Mouse (Mus musculus) T-helper 17 cell (primary cell): ENCODE results near the gene Dennd2a.

ENCODE experiments used
- in situ Hi-C, 2 experiments: fragments of 300-600 bp; cut with MboI, MseI; formaldehyde crosslinking; loops; 1 replicate in 1 of 2; 2 replicates in 1 of 2; pipeline ENCODE4 v1.15.1; 2025; ENCODE audit warnings: high pct_unique_total_duplicates in 2 of 2

The Dennd2a gene

DNA sequence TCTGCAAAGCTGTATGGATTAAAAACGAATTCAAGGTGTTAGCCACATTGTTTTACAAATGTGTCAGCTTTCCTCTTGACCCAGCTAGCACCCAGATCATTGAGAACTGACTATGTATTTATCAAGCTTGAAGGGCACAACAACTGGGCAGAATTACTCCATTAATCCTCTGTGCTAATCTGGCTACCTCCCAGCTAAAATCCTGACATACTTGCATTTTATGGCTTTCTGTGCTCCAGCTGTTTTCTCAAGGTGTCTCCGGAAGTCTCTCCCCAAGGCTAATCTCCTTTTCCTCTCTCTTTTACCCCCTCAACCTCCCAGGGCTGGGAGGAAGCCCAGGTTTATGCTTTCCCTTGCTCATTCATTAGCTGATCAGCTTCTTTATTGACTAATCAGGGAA is 103.1 kb downstream of the Dennd2a start:
- in situ Hi-C loops: loop anchor here in 1 of 2 experiments (5.0 kb wide), 1 partner anchor 37 kb away; no protein-coding TSS in a partner anchor

DNA sequence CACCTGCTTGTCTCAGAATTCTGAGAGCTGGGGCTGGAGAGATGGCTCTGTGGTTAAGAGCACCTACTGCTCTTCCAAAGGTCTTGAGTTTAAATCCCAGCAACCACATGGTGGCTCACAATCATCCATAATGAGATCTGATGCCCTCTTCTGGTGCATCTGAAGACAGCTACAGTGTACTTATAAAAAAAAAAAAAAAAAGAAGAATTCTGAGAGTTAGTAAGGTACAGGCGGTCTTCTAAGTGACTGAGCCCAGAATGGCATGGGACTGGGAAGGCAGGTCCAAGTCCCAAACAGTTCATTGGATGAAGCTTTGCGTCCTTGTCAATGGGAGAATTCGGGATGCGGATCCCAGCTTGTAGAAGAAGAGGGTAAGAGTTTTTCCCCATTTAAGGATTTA is 104.1 kb downstream of the Dennd2a start:
- in situ Hi-C loops: loop anchor here in 1 of 2 experiments (5.0 kb wide), 1 partner anchor 36 kb away; no protein-coding TSS in a partner anchor

- in situ Hi-C loops: loop anchor here in 1 of 2 experiments (5.0 kb wide), 1 partner anchor 34 kb away; no protein-coding TSS in a partner anchor
These were observed 106.6 kb downstream of the Dennd2a start for GRCm38 (mm10) chr6:39451033-39451432.

GRCm38 (mm10) chr6:39450580-39450979 is 107.1 kb downstream of the Dennd2a start:
- in situ Hi-C loops: loop anchor here in 1 of 2 experiments (5.0 kb wide), 1 partner anchor 33 kb away; no protein-coding TSS in a partner anchor

DNA sequence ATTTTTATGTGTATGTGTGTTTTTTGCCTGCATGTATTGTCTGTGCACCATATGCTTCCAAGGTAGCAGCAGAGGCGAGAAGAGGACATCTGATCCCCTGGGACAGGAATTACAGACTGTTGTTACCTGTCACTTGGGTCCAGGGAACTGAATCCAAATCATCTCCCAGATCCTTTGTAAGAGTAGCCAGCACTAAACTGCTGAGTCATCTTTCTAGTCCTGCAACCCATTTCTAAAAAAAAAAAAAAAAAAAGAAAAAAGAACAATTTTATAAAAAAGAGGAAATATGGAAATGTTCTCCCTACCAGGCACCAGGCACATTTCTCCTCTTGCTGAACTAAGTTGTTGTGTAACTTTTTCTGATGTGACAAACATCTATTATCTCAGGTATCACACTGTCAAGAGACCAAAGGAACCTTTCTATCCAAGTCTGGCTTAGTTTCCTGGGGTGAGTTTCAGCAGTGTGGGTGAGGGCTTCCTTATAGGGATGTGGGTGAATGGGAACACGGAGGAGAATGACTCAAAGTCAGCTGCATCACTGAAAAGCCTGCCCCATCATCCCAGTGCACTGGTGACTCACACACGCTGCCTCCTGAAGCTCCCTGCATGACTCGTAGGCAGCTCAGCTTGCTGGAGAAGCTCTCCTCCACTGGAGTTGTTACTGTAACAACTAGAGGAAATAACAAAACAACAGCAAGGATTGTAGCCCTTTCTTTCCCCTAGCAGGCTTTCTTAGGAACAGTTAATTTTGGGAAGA is 110.1 kb downstream of the Dennd2a start:
- in situ Hi-C loops: loop anchor here in 1 of 2 experiments (25.0 kb wide), 2 partner anchors 990 to 1485 kb away; partner anchors contain the start of genes E330009J07Rik and Wee2

- in situ Hi-C loops: loop anchor here in 1 of 2 experiments (25.0 kb wide), 2 partner anchors 991 to 1484 kb away; partner anchors contain the start of genes E330009J07Rik and Wee2
These were observed 111.7 kb downstream of the Dennd2a start for GRCm38 (mm10) chr6:39445801-39446572.

DNA sequence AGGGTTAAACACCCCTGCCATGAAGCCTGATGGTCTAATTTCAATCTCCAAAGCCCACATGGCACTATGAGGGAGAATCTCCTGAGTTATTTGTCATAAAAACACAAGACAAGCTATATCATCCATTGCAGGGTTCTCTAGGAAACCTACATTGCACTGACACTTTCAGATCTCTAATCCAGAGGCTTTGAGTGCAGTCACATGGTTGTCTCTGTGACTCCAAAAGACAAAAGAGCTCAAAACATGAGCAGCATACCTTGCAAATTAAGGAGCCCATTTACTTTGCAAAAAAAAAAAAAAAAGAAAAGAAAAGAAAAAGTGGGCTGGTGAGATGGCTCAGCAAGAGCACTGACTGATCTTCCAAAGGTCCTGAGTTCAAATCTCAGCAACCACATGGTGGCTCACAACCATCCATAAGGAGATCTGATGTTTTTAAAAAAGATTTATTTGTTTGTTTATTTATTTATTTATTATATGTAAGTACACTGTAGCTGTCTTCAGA is 114.8 kb downstream of the Dennd2a start:
- in situ Hi-C loops: loop anchor here in 1 of 2 experiments (25.0 kb wide), 2 partner anchors 994 to 1481 kb away; partner anchors contain the start of genes E330009J07Rik and Wee2

GRCm38 (mm10) chr6:39440207-39440606 is 117.5 kb downstream of the Dennd2a start:
- in situ Hi-C loops: loop anchor here in 1 of 2 experiments (25.0 kb wide), 2 partner anchors 997 to 1478 kb away; partner anchors contain the start of genes E330009J07Rik and Wee2

- in situ Hi-C loops: loop anchor here in 1 of 2 experiments (25.0 kb wide), 2 partner anchors 1000 to 1475 kb away; partner anchors contain the start of genes E330009J07Rik and Wee2
These were observed 120.1 kb downstream of the Dennd2a start for GRCm38 (mm10) chr6:39437519-39437918.

- in situ Hi-C loops: loop anchor here in 1 of 2 experiments (25.0 kb wide), 2 partner anchors 1001 to 1474 kb away; partner anchors contain the start of genes E330009J07Rik and Wee2
These were observed 121.8 kb downstream of the Dennd2a start for GRCm38 (mm10) chr6:39435875-39436274.

DNA sequence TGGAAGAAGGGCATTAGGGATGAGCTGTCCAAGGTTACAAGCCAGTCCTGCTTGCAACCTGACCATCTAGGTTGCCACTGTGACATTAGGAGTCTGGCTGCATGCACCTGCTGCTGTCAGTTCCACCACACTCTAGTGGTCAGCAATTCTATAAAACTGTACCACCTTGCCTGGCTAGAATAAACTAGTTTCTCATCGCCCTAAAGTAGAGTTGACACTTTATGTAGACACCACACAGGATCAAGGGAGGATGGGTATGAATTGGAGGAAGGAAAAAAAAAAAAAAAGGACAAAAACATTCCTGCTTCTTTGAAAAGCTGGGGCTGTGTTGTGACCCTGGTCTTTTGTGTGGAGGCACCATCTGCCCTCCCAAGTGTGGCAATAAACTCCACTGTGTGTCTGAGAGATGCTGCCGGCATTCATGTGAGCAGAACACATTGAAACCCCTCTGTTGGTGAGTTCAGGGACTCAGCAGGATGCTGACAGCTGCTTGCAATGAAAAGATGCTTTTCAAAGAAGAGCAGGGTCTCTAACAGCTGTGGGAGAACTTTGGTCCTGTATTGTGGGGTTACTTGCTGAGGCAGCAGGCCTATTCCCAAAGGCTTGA is 122.7 kb downstream of the Dennd2a start:
- in situ Hi-C loops: loop anchor here in 1 of 2 experiments (25.0 kb wide), 2 partner anchors 1002 to 1473 kb away; partner anchors contain the start of genes E330009J07Rik and Wee2

GRCm38 (mm10) chr6:39434111-39434885 is 123.4 kb downstream of the Dennd2a start:
- in situ Hi-C loops: loop anchor here in 1 of 2 experiments (25.0 kb wide), 2 partner anchors 1003 to 1472 kb away; partner anchors contain the start of genes E330009J07Rik and Wee2

- in situ Hi-C loops: loop anchor here in 1 of 2 experiments (25.0 kb wide), 2 partner anchors 1004 to 1471 kb away; partner anchors contain the start of genes E330009J07Rik and Wee2
These were observed 124.0 kb downstream of the Dennd2a start for GRCm38 (mm10) chr6:39433701-39434100.

GRCm38 (mm10) chr6:39433174-39433573 is 124.5 kb downstream of the Dennd2a start:
- in situ Hi-C loops: loop anchor here in 1 of 2 experiments (25.0 kb wide), 2 partner anchors 1004 to 1471 kb away; partner anchors contain the start of genes E330009J07Rik and Wee2

GRCm38 (mm10) chr6:39430722-39431121 is 126.9 kb downstream of the Dennd2a start:
- in situ Hi-C loops: loop anchor here in 1 of 2 experiments (25.0 kb wide), 2 partner anchors 1007 to 1468 kb away; partner anchors contain the start of genes E330009J07Rik and Wee2

GRCm38 (mm10) chr6:39429007-39429788 is 128.5 kb downstream of the Dennd2a start:
- in situ Hi-C loops: loop anchor here in 1 of 2 experiments (25.0 kb wide), 2 partner anchors 1008 to 1467 kb away; partner anchors contain the start of genes E330009J07Rik and Wee2

- in situ Hi-C loops: loop anchor here in 1 of 2 experiments (25.0 kb wide), 2 partner anchors 1010 to 1465 kb away; partner anchors contain the start of genes E330009J07Rik and Wee2
These were observed 130.2 kb downstream of the Dennd2a start for GRCm38 (mm10) chr6:39427276-39428003.
